Mouse (Mus musculus) right cerebral cortex, postnatal 4 days (tissue): ENCODE data around the gene Laptm4a.

Source experiments
- DNase-seq: peaks from one replicate; pipeline ENCODE4 v3.0.0-alpha.2; 2022

Laptm4a gene

DNA sequence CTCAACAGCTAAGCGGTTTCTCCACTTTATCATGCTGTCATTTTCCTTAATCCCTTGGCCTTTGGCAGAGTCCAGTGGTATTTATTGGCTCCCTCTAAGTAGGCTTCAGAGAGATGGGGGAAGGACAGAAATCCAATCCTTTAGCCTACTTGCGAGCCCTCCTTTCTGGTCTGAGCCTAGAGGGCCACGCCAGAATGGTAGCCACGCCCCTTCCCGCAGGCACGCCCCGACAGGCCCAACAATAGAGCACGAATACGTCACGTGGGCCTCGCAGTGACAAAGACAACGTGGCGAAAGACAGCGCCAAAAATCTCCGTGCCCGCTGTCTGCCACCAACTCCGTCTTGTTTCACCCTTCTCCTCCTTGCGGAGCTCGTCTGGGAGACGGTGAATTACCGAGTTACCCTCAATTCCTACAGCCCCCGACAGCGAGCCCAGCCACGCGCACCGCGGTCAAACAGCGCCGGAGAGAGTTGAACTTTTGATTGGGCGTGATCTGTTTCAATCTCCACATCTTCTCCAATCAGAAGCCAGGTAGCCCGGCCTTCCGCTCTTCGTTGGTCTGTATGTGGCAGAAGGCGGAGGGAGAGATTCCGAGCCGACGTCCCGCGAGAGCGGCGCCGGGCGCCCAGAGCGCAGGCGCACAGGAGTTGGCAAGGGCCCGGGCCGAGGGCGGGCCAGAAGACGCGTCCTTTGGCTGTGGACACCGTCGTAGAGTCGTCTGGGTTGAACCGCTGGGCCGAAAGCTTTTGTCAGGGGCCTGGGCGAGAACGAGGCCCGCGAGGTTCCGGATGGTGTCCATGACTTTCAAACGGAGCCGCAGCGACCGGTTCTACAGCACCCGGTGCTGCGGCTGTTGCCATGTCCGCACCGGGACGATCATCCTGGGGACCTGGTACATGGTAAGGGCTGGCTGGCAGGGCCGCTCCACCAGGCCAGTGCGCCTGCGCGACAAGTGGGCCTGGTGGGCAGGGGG lies at the start of gene Laptm4a:
Gene Laptm4a, plus strand, starts transcription at position 271 of the 975 bp plus-strand sequence.
- peak; percentile 94 for DNase-seq

DNA sequence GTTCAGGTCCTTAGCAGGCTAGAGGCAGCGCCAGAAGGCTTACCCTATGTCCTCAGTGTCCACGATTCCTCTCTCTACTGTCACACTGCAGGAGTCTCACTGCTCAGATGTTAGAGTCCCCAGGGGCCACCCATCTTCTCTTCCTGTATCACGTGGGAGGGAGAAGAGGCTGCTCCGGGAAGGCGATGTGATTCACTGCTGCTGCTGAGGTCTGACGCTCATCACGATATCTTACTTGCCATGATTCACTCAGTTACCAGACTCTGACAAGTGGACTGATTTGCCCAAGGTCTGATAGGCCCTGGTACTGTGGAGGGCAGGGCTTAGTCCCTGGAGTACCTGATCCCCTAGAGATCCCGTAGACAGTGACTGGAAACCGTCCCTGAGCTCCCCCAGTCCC lies 45.9 kb upstream of the Laptm4a start:
- DNase-seq = no peak

DNA sequence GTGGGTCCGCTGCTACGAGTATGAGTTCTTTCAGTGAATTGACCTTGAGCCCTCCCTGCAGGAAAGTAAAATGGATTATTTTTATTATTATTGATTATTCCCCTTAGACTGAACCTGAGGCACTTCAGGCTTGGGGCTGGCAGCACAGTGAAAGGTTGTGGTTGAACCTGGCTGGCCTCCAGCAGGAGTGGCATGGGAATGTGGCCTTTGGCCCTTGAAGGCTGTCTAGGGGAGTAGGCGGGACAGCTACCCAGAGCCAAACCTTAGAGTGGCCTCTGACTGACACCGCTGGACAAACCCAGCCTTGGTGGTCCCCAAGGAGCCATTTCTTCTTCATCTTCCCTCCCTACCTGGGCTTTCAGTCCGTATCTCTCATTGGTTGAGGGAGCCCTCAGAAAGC lies 44.6 kb upstream of the Laptm4a start:
- no peak for DNase-seq

DNA sequence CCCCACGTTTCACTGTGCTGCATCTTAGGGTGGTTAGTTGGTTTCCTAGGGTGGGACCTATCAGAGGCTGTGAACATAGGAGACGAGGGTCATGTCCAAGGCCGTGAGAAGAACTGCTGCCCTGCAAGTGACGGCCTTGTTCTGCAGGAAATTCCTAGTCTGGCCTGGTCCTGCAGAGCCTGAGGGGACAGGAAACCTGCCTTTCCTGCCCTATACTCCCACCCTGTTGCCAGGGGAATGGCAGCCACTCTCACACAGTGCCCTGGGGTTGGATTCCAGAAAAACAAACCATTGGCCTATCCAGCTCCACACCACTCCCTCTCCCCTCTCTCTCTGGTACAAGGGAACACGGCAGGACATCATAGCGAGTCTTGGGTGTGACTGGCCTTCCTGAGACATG lies 44.1 kb upstream of the Laptm4a start:
- DNase-seq = no peak

DNA sequence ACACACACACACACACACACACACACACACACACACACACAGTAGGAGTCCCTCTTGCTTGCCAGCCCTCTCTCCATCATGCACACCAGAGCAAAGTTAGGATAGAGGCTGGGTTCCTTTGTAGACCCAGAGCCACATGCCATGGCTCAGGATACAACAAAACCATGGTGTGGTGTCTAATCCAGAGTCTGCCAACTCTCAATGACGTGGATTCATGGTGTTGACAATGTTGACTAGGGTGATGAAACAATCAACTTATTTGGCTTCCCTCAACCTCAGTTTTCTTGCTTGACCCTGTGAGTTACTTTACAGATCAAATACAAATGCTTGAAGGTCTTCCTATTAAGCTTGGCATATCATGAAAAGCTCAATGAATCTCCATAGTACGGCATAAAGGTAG lies 42.7 kb upstream of the Laptm4a start:
- no peak for DNase-seq

DNA sequence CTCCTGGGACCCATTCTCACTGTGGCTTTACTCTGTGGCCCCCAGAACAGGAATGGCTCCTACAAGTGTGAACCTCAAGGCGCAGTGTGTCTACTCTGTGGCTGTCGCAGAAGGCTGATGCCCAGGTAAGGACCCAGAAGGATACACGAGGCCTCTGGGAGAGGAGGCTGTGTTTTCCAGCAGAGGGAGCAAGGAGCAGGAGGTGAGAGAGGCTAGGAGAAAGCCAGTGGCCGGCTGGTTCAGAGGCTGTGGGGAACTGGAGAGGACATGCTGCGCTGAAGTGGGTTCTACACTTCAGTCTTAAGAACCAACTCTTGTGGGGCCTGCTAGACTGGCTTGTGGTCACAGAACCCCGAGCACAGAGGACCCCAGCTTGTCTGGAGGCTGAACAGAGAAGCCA lies 42.1 kb upstream of the Laptm4a start:
- DNase-seq = no peak

DNA sequence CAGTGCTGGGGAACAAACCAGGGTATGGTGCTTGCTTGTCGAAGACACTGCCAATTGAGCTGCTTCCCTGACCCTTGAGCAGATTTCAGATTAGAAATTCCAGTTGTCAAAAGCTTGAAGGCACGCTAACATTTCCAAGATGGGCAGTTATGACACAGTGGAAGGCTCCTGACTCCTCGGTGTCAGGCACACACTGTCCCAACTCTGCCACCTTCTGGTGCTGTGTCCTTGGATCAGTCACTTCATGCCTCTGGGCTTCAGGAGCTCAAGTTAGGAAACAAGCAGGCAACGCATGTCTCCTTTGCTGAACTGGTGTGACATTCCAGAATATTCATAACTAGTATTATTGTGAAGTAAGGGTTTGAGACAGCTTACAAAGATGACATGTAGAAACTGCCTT lies 39.7 kb upstream of the Laptm4a start:
- DNase-seq = no peak

DNA sequence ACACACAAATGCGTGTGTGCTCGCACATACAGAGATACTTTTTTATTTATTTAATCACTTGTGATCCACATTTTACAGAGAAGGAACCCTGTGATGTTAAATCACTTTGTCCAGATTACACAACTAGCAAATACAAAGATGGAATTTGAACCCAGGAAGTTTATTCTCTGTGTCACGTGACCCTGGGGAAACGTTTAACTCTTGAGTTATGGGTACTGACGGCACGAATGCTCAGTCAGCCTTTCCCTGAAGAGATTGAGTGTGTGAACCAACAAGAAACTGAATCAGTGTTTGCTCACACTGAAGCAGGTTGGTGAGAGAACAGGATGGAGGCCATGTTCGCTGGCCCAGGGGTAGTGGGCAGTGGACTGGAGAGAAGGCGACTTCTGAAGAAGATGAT lies 39.1 kb upstream of the Laptm4a start:
- DNase-seq = no peak

DNA sequence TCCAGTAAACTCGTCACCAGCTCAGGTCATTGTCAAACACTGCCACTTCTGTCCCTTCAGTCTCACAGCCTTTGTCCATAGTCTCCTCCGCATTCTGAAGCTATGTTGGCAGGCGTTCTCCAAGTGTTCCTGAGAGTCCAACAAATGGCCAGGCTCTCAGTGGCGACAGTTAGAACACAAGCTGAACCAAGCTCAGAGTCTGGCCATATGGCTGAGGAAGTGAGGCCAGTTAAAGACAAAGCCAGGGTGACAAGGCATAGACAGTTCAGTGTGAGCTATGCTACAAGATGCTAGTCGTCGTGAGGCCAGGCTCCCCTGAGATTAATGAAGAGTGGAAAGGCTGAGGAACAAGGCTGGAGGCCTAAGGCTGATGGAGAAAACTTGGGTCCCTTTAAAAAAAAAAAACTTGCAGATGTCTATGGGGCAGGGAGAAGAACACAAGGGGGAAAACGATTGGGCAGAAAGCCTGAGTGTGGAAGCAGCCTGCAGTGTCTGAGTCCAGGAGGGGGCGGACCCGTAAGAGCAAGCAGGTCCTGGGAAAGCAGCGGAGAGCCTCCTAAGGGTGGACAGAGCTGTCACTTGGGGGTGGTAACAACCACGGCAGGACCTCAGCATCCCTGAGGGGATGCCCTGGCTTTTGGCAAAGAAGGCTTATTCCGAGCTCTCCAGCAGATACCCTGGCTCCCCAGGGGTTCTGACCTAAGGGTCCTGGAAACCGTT lies 36.9 kb upstream of the Laptm4a start:
- no peak for DNase-seq

DNA sequence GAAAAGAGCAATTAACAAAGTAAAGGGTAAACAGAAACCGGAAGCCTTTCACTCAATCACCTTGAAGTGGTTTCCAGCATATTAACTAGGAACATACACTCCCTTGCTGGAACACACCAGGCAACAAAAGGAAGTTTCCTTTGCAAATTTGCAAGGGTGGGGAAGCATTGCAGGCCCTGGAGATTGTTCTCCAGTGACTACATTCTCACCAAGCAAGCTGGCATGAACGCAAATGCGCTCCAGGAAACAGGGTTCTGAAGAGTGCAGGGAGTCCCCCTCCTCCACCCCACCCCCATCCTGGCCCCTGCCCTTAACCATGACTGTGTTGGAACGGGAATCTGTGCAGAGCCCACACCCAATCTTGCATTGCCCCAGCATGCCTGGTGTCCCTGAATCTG lies 36.3 kb upstream of the Laptm4a start:
- DNase-seq = no peak

DNA sequence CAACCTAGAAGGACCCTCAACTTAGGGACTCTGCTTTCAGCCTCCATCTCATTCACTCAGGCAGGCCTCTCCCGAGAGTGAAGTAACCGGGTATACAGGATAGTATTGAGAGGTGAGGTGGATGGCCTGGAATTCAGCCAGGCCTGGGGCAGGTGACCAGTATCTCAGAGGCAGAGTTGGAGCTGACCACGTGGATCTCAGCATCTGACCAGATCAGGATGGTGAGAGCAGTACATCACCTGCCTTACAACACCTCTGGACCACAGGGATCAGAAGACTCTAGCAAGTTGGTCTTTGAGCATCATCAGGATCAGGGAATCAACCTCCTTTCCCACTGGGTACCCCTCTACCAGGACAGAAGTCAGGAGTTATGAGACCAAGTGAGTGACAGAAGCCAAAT lies 35.5 kb upstream of the Laptm4a start:
- DNase-seq = no peak

DNA sequence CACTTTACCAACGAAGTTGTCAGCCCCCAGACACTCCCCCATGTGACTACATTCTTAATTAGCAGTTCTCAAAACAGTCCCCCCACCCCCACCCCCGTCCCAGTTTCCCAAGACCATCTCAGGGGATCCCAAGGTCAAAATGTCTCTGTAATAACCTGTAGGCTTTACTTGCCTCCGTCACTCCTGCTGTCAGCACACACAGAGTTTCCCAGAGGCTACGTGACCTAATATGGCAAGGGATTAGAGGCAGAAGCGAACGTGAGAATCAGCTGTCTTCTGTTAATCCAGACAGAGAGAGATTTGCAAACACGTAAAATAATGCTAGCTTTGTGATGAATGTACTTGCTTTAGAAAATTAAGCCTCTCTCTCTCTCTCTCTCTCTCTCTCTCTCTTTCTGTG lies 33.0 kb upstream of the Laptm4a start:
- DNase-seq = no peak

DNA sequence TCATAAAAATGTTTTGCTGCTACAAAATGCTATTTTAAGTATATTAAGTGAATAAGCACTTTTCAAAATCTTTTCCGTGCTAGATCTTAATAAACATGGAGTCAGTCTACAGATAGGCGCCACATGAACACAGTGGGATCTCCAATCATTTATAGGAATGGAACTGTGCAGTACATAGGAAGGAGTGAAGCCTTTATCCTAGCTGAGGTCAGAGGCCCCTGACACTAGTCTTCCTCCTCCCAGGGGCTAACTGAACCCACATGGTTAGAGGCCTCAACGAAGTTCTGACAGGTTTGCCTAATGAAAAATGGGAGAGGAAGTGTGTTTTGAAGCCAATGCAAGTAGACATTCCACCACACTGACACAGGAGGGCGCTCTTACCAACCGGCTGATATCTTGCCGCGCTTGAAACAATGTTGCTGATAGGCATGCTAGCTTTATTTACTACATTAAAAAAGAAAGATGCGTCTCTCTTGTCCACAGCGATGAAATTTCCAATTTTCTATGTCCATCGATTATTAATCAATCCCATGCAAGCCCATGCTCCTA lies 32.3 kb upstream of the Laptm4a start:
- DNase-seq = peak; percentile 61

DNA sequence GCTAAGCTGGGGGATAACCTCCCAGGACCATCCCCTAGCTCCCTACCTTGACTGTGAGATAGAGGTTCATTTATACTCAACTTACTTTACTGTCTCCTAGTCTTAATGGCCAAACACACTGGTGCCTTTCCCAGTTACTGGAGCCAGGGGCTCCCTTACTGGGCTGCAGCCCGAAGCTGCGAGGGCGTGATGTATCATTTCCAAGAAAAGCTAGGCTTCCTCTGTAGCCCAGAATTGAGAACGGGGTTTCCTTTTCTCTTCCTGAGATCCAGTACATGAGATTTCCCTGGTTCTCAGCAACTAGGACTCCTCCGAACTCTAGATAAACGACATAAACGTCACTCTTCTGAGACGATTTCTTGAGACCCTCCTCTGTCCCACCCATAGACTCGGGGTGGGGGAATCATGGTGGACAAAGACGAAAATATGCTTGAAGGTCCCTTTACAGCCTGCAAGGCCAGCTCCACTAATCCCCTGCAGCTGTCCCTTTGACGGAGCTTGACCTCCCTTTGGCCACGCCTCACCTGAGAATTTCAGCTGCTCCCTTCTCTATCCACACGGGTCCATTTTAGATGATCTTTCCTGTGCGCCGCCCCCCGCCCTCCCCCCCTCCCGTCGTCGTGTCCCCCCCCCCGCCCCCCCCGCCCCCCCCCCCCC lies 28.5 kb upstream of the Laptm4a start:
- DNase-seq = no peak

DNA sequence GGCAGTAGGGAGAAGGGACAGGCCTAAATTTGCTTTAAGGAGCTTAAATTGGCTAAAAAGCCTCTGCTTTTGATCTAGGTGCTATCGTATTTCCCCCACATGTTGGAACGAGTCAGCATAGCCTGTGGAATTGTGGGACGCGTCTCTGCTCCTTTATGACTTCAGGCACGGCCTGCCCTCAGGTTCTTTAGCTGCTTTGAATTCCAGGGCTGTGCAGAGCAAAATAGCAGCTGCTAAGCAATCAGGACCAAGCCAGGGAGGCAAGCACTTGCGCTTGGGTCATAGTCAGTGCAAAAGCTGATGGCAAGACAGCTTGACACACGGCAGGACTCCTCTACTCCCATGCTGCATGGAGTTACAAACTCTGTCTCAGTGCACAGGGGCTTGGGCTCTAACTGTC lies 24.3 kb upstream of the Laptm4a start:
- no peak for DNase-seq

DNA sequence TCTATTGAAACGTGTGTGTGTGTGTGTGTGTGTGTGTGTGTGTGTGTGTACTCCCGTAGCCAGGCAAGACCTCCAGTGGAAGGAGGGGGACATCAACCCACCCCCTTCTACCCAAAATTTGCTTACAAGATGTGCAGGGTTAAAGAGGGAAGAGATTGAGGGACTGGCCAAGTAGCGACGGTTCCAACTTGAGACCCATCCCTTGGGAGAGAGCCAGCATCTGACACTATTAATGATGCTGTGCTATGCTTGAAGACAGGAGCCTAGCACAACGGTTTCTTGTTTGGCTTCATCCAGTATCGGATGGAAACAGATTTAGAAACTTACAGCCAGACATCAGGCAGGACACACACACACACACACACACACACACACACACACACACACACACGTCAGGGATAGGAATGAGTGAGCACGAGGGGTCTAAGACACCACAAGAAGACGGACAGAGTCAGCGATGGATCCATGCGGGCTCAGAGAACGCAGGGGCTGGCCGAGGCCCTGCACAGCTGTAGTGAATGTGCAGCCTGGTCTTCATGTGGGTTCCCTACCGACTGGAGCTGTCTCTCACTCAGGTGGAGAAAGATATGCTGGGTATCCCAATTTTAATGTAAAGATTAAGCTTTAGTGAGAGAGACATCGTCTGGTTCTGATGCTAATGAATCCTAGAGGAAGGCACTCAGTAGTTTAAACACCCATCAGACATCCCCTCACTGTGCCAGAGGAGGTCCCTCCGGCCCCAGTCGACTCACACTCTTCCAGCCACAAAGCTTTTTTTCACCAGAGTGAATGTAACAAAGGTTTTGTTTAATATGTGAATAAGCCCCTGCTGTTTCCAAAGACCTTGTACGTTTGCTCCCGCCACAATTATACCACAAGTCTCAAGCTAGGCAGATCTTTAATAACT lies 22.3 kb upstream of the Laptm4a start:
- DNase-seq = no peak

DNA sequence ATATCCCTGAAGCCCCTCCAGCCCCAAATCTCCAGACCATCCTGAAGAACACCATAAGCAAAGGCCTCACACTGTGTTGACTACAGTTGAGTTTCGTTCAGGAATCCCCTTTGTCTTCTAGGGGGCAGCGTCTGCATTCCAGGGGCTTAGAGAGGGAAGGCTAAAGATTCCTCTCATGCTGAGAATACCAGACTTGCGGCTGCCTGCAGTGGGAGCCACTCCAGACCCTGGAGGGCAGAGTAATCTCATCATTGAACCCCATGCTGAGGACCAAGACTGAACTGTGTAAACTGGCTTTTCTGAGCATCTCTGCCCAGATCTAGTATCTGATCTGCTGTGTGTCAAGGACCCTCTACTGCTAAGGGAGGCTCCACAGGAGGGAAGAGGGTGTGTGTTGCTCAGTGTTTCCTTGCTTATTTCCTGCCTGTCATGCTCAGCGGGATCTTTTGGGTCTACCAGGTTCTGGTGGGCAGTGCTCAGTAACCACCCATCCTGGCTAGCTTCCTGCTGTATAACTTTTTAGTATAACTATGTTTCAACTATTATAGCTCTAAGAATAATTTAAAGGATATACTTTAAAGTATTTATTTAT lies 21.3 kb upstream of the Laptm4a start:
- no peak for DNase-seq

DNA sequence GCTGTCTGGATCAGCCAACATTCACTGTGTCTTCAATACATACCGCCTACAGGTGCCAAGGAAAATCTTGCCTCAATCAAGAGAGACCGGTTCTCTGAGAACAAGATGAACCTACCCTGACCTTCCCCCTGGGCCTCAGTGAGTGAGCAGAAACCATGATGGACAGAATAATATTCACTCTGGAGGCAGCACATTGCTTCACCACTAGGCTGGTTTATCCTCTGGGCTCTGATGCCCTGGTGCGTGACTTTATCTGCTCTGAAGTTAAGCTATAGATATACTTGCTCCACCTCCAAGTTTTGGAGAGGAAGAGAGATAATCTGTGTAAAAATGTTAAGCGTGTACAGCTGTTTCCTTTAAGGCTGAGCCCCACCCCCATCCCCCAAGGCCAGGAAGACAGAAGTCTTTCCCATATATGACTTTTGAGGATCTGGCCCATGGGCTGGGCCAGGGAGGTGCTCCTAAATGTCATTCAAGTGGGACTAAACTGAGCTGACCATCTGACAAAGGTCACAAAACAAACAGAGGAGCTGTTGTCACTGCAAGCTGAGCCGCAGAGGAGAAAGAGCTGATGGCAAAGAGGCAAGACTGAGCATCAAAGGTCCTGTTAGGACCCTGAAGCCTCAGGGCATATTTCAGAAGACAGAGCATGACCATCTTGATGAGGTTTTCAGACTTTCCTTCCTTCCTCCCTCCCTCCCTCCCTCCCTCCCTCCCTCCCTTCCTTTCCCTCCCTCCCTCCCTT lies 20.4 kb upstream of the Laptm4a start:
- no peak for DNase-seq

DNA sequence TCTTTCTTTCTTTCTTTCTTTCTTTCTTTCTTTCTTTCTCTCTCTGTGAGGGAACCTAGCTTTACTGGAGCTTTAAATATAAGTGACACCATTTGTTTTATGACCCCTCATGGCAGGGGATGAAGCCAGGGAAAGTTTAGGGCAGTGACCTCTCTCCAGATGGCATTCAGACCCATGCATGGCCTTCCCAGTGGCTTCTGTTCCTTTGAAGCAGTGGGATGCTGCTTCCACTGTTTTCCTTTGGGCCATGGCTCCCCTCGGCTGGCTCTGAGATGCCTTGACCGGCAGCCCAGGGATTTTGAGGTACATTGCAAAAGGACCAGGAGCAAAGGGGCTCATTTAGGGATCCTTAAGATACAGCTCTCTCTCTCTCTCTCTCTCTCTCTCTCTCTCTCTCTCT lies 19.5 kb upstream of the Laptm4a start:
- DNase-seq = no peak

DNA sequence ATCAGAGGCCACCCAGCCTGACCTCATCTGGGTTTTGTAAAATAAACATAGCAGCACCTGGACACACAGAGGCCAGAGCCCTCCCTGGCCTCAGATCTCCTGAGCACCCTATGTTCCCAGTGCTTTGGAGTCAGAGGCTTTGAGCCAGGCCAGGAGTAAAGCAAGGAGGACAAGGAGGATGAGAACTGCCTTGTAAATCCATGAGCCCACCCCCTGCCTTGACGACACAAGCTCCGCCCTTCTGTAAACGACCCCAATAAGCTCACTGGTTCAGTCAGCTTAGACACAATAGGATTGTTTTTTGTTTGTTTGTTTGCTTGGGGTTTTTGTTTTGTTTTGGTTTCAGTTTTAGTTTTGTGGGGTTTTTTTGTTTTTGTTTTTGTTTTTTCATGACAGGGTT lies 19.0 kb upstream of the Laptm4a start:
- DNase-seq = no peak
